Mouse (Mus musculus): Measurements from ENCODE around the gene Tmem110. TPM values are rescaled to one million over a fixed set of nuclear protein-coding genes. Genes with fewer than 3 reads are reported as not detected.

Tmem110 gene
- polyA plus RNA-seq, 1 experiment, result 15.7 TPM

DNA sequence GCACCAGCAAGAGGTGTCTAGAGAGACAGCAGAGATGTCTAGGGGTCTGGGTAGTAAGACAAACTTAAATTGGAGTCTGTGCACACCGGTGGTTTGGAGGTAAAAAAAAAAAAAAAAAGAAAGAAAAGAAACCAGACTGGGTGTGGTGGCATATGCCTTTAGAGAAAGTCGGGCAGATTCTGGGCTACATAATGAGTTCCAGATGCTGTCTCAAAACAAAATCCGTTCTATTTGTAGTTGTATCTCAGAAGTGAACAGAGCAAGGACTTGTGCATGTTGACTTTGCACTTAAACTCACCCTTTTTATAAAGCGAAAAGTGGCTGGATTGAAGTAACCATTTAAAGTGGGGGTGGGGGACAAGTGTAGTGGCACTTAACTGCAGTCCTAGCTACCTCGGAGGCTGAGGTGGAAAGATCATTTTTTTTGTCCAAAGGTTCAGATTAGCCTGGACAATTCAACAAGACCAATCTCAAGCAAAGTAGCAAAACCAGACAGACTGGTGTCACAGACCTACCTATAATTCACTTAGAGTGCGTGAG, 864 bp upstream of the Tmem110 start:
- TF ChIP-seq CEBPB (IDR thresholded peaks at IDR 0.05; ENCODE audit: low read depth) (no peak), FOSL1 (IDR thresholded peaks at IDR 0.05; ENCODE audit: insufficient read depth, low read length, poor library complexity, severe bottlenecking) (no peak)
- peaks cover 38% of the 10 kb centered on the region for H3K79me2 ChIP-seq (ENCODE audit: control insufficient read depth, insufficient read depth)
- H3K36me3 ChIP-seq (ENCODE audit: control insufficient read depth, insufficient read depth), result peaks cover 2% of the 10 kb centered on the region
- H3ac ChIP-seq (ENCODE audit: control insufficient read depth, insufficient read length, low read depth), result no peak overlapping the region
- H3K79me3 ChIP-seq (ENCODE audit: low read depth), result peaks cover 8% of the 10 kb centered on the region
- H3K27me3 ChIP-seq (ENCODE audit: control insufficient read depth, insufficient read depth, insufficient read length), result no peaks in the 10 kb centered on the region
- H3K4me3 ChIP-seq (ENCODE audit: insufficient read depth, poor library complexity, severe bottlenecking), result no peak overlapping the region

DNA sequence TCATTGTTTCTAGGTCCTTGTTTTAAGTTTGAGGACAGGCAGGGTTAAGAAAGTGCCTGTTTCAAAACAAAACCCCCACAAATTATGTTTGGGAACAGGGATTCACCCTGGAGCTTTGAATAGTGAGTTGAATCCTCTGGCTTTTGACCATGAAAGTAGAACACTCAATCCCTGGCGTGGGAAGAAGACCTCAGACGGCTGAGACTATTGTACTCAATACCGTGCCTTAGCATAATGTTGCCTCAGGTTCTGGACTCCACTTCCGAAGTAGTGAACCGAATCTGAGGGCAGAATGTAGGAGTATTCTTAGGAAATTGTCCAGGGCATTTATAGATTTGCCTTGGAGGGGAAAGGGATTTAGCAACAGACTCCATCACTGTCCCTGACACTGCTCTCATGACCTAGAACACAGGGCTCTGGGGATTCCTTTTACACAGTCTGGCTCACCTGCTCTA, 342 bp upstream of the Tmem110 start:
- Histone ChIP-seq H3K27me3 (ENCODE audit: control insufficient read depth, insufficient read depth, insufficient read length) (no peaks in the 10 kb centered on the region), H3K79me2 (ENCODE audit: control insufficient read depth, insufficient read depth) (peaks cover 43% of the 10 kb centered on the region), H3ac (ENCODE audit: control insufficient read depth, insufficient read length, low read depth) (no peak overlapping the region), H3K4me3 (ENCODE audit: insufficient read depth, poor library complexity, severe bottlenecking) (peak overlapping the region; percentile 63), H3K36me3 (ENCODE audit: control insufficient read depth, insufficient read depth) (no peaks in the 10 kb centered on the region), H3K79me3 (ENCODE audit: low read depth) (peaks cover 13% of the 10 kb centered on the region)
- TF ChIP-seq CEBPB (IDR thresholded peaks at IDR 0.05; ENCODE audit: low read depth) (no peak), MYOD1 (IDR thresholded peaks at IDR 0.05; ENCODE audit: control insufficient read depth, insufficient read length, low read depth) (no peak), USF1 (IDR thresholded peaks at IDR 0.05; ENCODE audit: low read depth) (no peak), MYOG (IDR thresholded peaks at IDR 0.05; ENCODE audit: control insufficient read depth, extremely low read depth, insufficient read length) (no peak), CTCF (IDR thresholded peaks at IDR 0.05; ENCODE audit: control insufficient read depth, insufficient read depth, insufficient read length) (no peak), MAX (IDR thresholded peaks at IDR 0.05) (no peak), FOSL1 (IDR thresholded peaks at IDR 0.05; ENCODE audit: insufficient read depth, low read length, poor library complexity, severe bottlenecking) (no peak)

DNA sequence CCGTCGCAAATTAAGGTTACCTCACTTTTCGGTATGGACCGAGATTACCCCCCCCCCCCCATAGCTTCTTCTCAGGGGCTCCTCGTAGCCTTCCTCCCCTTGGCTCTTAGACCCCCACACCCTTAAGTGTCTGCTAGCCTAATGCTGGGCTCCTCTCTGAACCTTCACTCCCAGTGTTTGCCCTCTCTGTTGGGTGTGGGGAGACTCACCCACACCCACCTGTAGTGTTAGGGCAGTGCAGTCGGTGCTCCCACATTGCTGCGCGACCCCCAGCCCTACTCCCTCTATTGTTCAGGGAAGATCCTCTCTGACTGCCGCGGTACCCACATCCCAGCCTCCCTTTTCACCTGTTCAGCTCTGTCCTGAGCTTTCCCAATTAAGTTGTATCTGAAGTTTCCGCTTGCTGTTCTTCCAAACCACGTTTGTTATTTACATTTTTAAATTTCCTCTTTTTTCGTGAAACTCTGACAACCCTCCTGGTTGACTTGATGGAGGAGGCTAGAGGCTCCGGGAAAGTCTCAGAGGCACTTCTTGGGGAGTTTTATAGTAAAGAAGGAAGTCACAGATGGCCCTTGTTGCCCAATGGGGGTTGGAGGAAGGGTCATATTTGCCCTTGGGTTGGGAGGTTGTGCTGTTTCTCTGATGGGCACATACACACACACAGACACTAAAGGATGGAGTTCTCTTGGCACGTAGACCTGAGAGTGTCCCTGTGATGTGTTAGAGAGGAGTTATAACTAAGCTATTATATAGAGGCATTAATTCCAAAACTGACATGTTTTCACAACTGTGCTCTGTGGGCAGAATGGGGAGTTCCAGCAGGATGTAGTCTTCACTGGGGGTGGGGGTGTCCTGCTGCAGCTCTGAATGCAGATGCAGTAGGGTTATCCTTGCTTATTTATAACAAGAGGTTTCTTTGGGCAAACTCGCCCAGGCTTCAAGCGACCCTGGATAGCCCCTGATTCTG, 1.1 kb downstream of the Tmem110 start:
- Histone ChIP-seq H3K36me3 (ENCODE audit: control insufficient read depth, insufficient read depth) (no peaks in the 10 kb centered on the region), H3K27me3 (ENCODE audit: control insufficient read depth, insufficient read depth, insufficient read length) (no peaks in the 10 kb centered on the region), H3K79me2 (ENCODE audit: control insufficient read depth, insufficient read depth) (peaks cover 56% of the 10 kb centered on the region), H3K79me3 (ENCODE audit: low read depth) (peaks cover 13% of the 10 kb centered on the region), H3K4me3 (ENCODE audit: insufficient read depth, poor library complexity, severe bottlenecking) (peak overlapping the region; percentile 63), H3ac (ENCODE audit: control insufficient read depth, insufficient read length, low read depth) (peak overlapping the region; percentile 96)
- no peak for TF ChIP-seq MAX (IDR thresholded peaks at IDR 0.05)
- no peak for TF ChIP-seq USF1 (IDR thresholded peaks at IDR 0.05; ENCODE audit: low read depth)
- TF ChIP-seq CEBPB (IDR thresholded peaks at IDR 0.05; ENCODE audit: low read depth), result no peak
- TF ChIP-seq MYOG (IDR thresholded peaks at IDR 0.05; ENCODE audit: control insufficient read depth, extremely low read depth, insufficient read length), result no peak
- TF ChIP-seq MYOD1 (IDR thresholded peaks at IDR 0.05; ENCODE audit: control insufficient read depth, insufficient read length, low read depth), result no peak
- TF ChIP-seq FOSL1 (IDR thresholded peaks at IDR 0.05; ENCODE audit: insufficient read depth, low read length, poor library complexity, severe bottlenecking), result no peak
- no peak for TF ChIP-seq CTCF (IDR thresholded peaks at IDR 0.05; ENCODE audit: control insufficient read depth, insufficient read depth, insufficient read length)

DNA sequence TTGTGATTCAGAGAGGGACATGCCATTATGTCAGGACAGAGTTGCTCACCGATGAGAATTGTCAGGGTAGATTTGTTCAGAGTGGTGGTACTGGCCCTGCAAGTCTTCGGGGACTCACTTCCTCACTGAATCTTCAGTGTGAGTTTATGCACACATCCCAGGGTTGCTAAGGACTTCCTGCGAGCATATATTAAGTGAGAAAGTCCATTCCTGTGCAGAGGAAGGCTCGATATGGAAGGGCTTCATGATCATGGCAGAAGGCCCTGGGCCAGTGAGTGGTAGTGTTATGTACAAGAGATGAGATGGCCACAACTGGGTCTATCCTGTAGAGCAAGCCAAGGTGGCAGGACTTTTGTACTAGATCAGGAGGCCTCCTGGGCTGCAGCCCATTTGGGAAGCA, 2.1 kb downstream of the Tmem110 start:
- TF ChIP-seq FOSL1 (IDR thresholded peaks at IDR 0.05; ENCODE audit: insufficient read depth, low read length, poor library complexity, severe bottlenecking) (no peak), MYOD1 (IDR thresholded peaks at IDR 0.05; ENCODE audit: control insufficient read depth, insufficient read length, low read depth) (no peak), USF1 (IDR thresholded peaks at IDR 0.05; ENCODE audit: low read depth) (no peak), CTCF (IDR thresholded peaks at IDR 0.05; ENCODE audit: control insufficient read depth, insufficient read depth, insufficient read length) (no peak), MYOG (IDR thresholded peaks at IDR 0.05; ENCODE audit: control insufficient read depth, extremely low read depth, insufficient read length) (no peak), CEBPB (IDR thresholded peaks at IDR 0.05; ENCODE audit: low read depth) (no peak), MAX (IDR thresholded peaks at IDR 0.05) (no peak)
- Histone ChIP-seq H3K79me2 (ENCODE audit: control insufficient read depth, insufficient read depth) (peaks cover 66% of the 10 kb centered on the region), H3K36me3 (ENCODE audit: control insufficient read depth, insufficient read depth) (no peaks in the 10 kb centered on the region), H3K27me3 (ENCODE audit: control insufficient read depth, insufficient read depth, insufficient read length) (no peaks in the 10 kb centered on the region), H3K4me3 (ENCODE audit: insufficient read depth, poor library complexity, severe bottlenecking) (no peak overlapping the region), H3ac (ENCODE audit: control insufficient read depth, insufficient read length, low read depth) (no peak overlapping the region), H3K79me3 (ENCODE audit: low read depth) (peaks cover 16% of the 10 kb centered on the region)

DNA sequence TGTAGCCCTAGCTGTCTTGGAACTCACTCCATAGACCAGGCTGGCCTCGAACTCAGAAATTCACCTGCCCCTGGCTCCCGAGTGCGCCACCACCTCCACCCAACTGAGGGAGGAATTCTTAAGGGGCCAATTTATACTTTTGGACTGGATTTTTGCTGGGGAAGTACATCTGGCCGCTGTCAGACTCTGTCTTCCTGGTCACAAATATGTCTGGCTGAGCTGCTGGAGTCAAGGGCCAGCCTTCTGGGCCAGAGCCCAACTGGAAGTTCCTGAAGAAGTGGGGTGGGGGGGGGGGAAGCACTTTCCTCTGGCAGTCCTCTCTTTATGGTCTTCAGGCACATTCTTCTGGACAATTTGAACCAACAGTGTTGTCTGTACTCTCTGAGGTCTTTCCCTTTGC, 2.7 kb downstream of the Tmem110 start:
- H3K79me2 ChIP-seq (ENCODE audit: control insufficient read depth, insufficient read depth), result peaks cover 70% of the 10 kb centered on the region
- peaks cover 16% of the 10 kb centered on the region for H3K79me3 ChIP-seq (ENCODE audit: low read depth)
- TF ChIP-seq MYOG (IDR thresholded peaks at IDR 0.05; ENCODE audit: control insufficient read depth, extremely low read depth, insufficient read length) (no peak), MYOD1 (IDR thresholded peaks at IDR 0.05; ENCODE audit: control insufficient read depth, insufficient read length, low read depth) (no peak)
- H3K36me3 ChIP-seq (ENCODE audit: control insufficient read depth, insufficient read depth), result no peaks in the 10 kb centered on the region
- H3K27me3 ChIP-seq (ENCODE audit: control insufficient read depth, insufficient read depth, insufficient read length), result no peaks in the 10 kb centered on the region
- no peak overlapping the region for H3ac ChIP-seq (ENCODE audit: control insufficient read depth, insufficient read length, low read depth)
- H3K4me3 ChIP-seq (ENCODE audit: insufficient read depth, poor library complexity, severe bottlenecking), result no peak overlapping the region

Data from C2C12 (cell line).